In the genomic region with DNA sequence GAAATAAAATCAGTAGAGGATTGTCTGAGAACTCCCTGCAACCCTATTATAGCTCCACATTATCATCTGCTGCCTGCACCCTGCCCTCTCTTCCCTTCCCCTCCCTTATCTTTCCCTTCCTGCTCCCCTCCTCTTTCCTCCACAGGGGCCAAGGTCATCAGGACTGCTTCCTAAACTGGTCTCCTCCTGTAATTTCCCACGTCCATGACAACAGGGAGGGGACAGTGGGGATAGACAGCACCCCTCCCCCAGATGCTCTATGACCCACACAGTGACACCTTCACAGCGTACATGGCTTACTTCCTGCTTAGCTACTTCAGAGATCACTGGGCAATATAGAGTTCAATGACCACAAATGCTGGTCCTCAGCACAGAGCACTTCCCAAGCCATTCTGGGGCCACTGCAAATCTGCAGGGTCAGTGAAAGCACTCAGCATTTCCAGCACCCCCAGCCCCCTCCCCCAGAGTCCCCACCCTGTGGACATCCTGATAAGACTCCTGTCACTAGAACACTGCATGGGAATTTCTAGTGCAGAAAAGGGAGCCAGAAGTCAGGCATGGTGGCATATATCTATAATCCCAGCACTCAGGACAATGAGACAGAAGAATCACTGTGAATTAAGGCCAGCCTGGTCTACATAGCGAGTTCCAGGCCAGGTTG, we compare ENCODE assay signal across 19 mouse cellular contexts. TPM values are rescaled to one million over a fixed set of nuclear protein-coding genes. Genes with fewer than 3 reads are reported as not detected.
DNase-seq lines count a peak whose midpoint lies in the region; ATAC-seq lines count a peak whose summit lies in the region.
"Had no signal": no experiment of that assay in that cellular context is flagged by ENCODE, and none has a peak within 500 bp of the region (broad histone marks: within the 10 kb centered on the region; RNA-seq: fewer than 3 reads in every experiment).

No protein-coding gene starts in this region.

- no peak overlapping the region for H3K9ac ChIP-seq in kidney, embryonic 16.5 days (replicated peaks; ENCODE audit: low read length)
- H3K9ac ChIP-seq in stomach, embryonic 14.5 days (replicated peaks; ENCODE audit: low read depth, low read length): no peak overlapping the region
- H3K9ac ChIP-seq: forebrain, postnatal 0 days; neural tube, embryonic 15.5 days had no signal

- no peak overlapping the region for H3K4me2 ChIP-seq in kidney, embryonic 16.5 days (replicated peaks; ENCODE audit: low read depth, low read length)
- H3K4me2 ChIP-seq in stomach, embryonic 14.5 days (replicated peaks; ENCODE audit: low read depth, low read length): no peak overlapping the region
- H3K4me2 ChIP-seq: neural tube, embryonic 15.5 days had no signal

- DNase-seq in heart, embryonic 10.5 days (ENCODE audit: low spot score): no peak
- DNase-seq in heart, adult 8-10 months (ENCODE audit: low spot score): no peak
- no peak for DNase-seq in kidney, adult 9 months
- DNase-seq in limb, embryonic 10.5 days (ENCODE audit: low spot score): no peak
- DNase-seq in left cerebral cortex, adult 18-20 months (ENCODE audit: low spot score in 2 of 2): no peak
- no peak for DNase-seq in spleen, postnatal 10 days (ENCODE audit: low spot score in 2 of 2)
- DNase-seq: cerebellum, postnatal 14 days; forebrain, postnatal 0 days; gastrocnemius, adult 2 months; lung, postnatal 14 days had no signal

- peak; percentile 57 for ATAC-seq in kidney, embryonic 16.5 days (ENCODE audit: low FRiP score, low TSS enrichment)
- 0 out of 2 replicates have a peak, but pooled peaks have one; percentile 42 for ATAC-seq in stomach, embryonic 14.5 days (ENCODE audit: insufficient number of reproducible peaks, insufficient read depth, low FRiP score, low read depth)
- ATAC-seq: activated CD4-positive, CD25-positive, alpha-beta regulatory T cell, adult 4 months; forebrain, postnatal 0 days; inflammation-experienced regulatory T-cells, adult 6 months had no signal

- H3K27ac ChIP-seq in heart, embryonic 10.5 days: peak overlapping the region; percentile 30; the same call in 1 of the 2 replicates
- no peak overlapping the region for H3K27ac ChIP-seq in kidney, embryonic 16.5 days (ENCODE audit: low read length)
- 0 out of 2 replicates have a peak overlapping the region, but pooled peaks have one; percentile 19 for H3K27ac ChIP-seq in limb, embryonic 10.5 days
- H3K27ac ChIP-seq in stomach, embryonic 14.5 days (ENCODE audit: low read length): no peak overlapping the region
- H3K27ac ChIP-seq: gastrocnemius, adult 2 months; layer of hippocampus, adult 2 months; midbrain, embryonic 10.5 days; neural tube, embryonic 15.5 days had no signal

- H3K9me3 ChIP-seq in heart, embryonic 10.5 days: no peaks in the 10 kb centered on the region
- H3K9me3 ChIP-seq in kidney, embryonic 16.5 days (ENCODE audit: low read length): no peaks in the 10 kb centered on the region
- no peaks in the 10 kb centered on the region for H3K9me3 ChIP-seq in limb, embryonic 10.5 days (replicated peaks)
- H3K9me3 ChIP-seq in stomach, embryonic 14.5 days (ENCODE audit: control insufficient read depth, low read depth, low read length): no peaks in the 10 kb centered on the region
- H3K9me3 ChIP-seq: midbrain, embryonic 10.5 days; neural tube, embryonic 15.5 days had no signal

- peaks cover 11% of the 10 kb centered on the region for H3K4me1 ChIP-seq in heart, embryonic 10.5 days
- no peaks in the 10 kb centered on the region for H3K4me1 ChIP-seq in kidney, embryonic 16.5 days (ENCODE audit: insufficient read depth, low read length)
- peaks cover 5% of the 10 kb centered on the region for H3K4me1 ChIP-seq in limb, embryonic 10.5 days
- no peaks in the 10 kb centered on the region for H3K4me1 ChIP-seq in stomach, embryonic 14.5 days (ENCODE audit: control insufficient read depth, insufficient read depth, low read length)
- H3K4me1 ChIP-seq: midbrain, embryonic 10.5 days; neural tube, embryonic 15.5 days had no signal

- H3K4me3 ChIP-seq in heart, embryonic 10.5 days: no peak overlapping the region
- no peak overlapping the region for H3K4me3 ChIP-seq in kidney, embryonic 16.5 days (ENCODE audit: low read length)
- H3K4me3 ChIP-seq in limb, embryonic 10.5 days: no peak overlapping the region
- no peak overlapping the region for H3K4me3 ChIP-seq in stomach, embryonic 14.5 days (ENCODE audit: low read depth, low read length)
- H3K4me3 ChIP-seq: gastrocnemius, adult 2 months; layer of hippocampus, adult 2 months; midbrain, embryonic 10.5 days; neural tube, embryonic 15.5 days had no signal

- peaks cover 11% of the 10 kb centered on the region for H3K27me3 ChIP-seq in heart, embryonic 10.5 days (ENCODE audit: insufficient read depth, poor library complexity, severe bottlenecking)
- no peaks in the 10 kb centered on the region for H3K27me3 ChIP-seq in kidney, embryonic 16.5 days (ENCODE audit: insufficient read depth, low read length)
- H3K27me3 ChIP-seq in limb, embryonic 10.5 days (ENCODE audit: low read depth, poor library complexity, severe bottlenecking): peaks cover 8% of the 10 kb centered on the region; the same call in 1 of the 2 replicates
- no peaks in the 10 kb centered on the region for H3K27me3 ChIP-seq in stomach, embryonic 14.5 days (ENCODE audit: control insufficient read depth, insufficient read depth, low read length)
- H3K27me3 ChIP-seq: neural tube, embryonic 15.5 days had no signal

- 30% methylated on average over 3 of the region's 3 CpGs for WGBS in heart, embryonic 10.5 days
- WGBS in kidney, embryonic 16.5 days: 32% methylated on average over 3 of the region's 3 CpGs
- WGBS in limb, embryonic 10.5 days: 50% methylated on average over 3 of the region's 3 CpGs
- 41% methylated on average over 3 of the region's 3 CpGs for WGBS in stomach, embryonic 14.5 days

- no peaks in the 10 kb centered on the region for H3K36me3 ChIP-seq in heart, embryonic 10.5 days
- no peaks in the 10 kb centered on the region for H3K36me3 ChIP-seq in kidney, embryonic 16.5 days (ENCODE audit: insufficient read depth, low read length)
- no peaks in the 10 kb centered on the region for H3K36me3 ChIP-seq in limb, embryonic 10.5 days
- no peaks in the 10 kb centered on the region for H3K36me3 ChIP-seq in stomach, embryonic 14.5 days (ENCODE audit: control insufficient read depth, insufficient read depth, low read length)
- H3K36me3 ChIP-seq: midbrain, embryonic 10.5 days; neural tube, embryonic 15.5 days had no signal

RNA-seq across cellular contexts. Expression of gene Ttc4, which starts 10.0 kb away (rescaled TPM):
- 71.7 and 86.0 TPM in 2 replicates for polyA plus RNA-seq in heart, embryonic 10.5 days (2016; fragmentation: Nextera tagmentation; extraction: Ambion mirVana)
- 10 to 100 TPM; 17.1 to 20.9 (median 19.0) TPM for total RNA-seq in heart, adult 8-10 months (2022)
- polyA plus RNA-seq in kidney, embryonic 16.5 days (2015; fragmentation: Nextera tagmentation; extraction: Ambion mirVana): 126 and 139 TPM in 2 replicates
- polyA plus RNA-seq in limb, embryonic 10.5 days (2016; fragmentation: Nextera tagmentation; extraction: Ambion mirVana): 110 and 132 TPM in 2 replicates
- polyA plus RNA-seq in stomach, embryonic 14.5 days (2014; fragmentation: Nextera tagmentation; extraction: Ambion mirVana): 79.5 and 80.4 TPM in 2 replicates
- 10 to 100 TPM; 45.7 to 45.9 TPM for total RNA-seq in left cerebral cortex, adult 18-20 months (2021)

RNA-seq across cellular contexts. Expression of gene Pars2, which starts 37.9 kb away (rescaled TPM):
- 14.9 and 16.9 TPM in 2 replicates for polyA plus RNA-seq in heart, embryonic 10.5 days (2016; fragmentation: Nextera tagmentation; extraction: Ambion mirVana)
- 1 to 10 TPM; 3.9 to 5.7 (median 5.3) TPM for total RNA-seq in heart, adult 8-10 months (2022)
- polyA plus RNA-seq in kidney, embryonic 16.5 days (2015; fragmentation: Nextera tagmentation; extraction: Ambion mirVana): 16.0 and 17.9 TPM in 2 replicates
- polyA plus RNA-seq in limb, embryonic 10.5 days (2016; fragmentation: Nextera tagmentation; extraction: Ambion mirVana): 18.8 and 20.2 TPM in 2 replicates
- polyA plus RNA-seq in stomach, embryonic 14.5 days (2014; fragmentation: Nextera tagmentation; extraction: Ambion mirVana): 14.5 and 15.1 TPM in 2 replicates
- total RNA-seq in left cerebral cortex, adult 18-20 months (2021): 1 to 10 TPM; 6.2 to 6.7 TPM

RNA-seq across cellular contexts. Expression of gene Mroh7, which starts 42.0 kb away (rescaled TPM):
- 0.43 and 0.83 TPM in 2 replicates for polyA plus RNA-seq in heart, embryonic 10.5 days (2016; fragmentation: Nextera tagmentation; extraction: Ambion mirVana)
- total RNA-seq in heart, adult 8-10 months (2022): 1 to 10 TPM in 1 of 4 experiments, under 1 TPM in 3; 0.25 to 1.7 (median 0.40) TPM
- 0.74 and 1.8 TPM in 2 replicates for polyA plus RNA-seq in kidney, embryonic 16.5 days (2015; fragmentation: Nextera tagmentation; extraction: Ambion mirVana)
- polyA plus RNA-seq in limb, embryonic 10.5 days (2016; fragmentation: Nextera tagmentation; extraction: Ambion mirVana): 0.04 and 0.05 TPM in 2 replicates
- polyA plus RNA-seq in stomach, embryonic 14.5 days (2014; fragmentation: Nextera tagmentation; extraction: Ambion mirVana): 0.10 TPM in 1 of 2 replicates, not detected in the other
- 1 to 10 TPM; 4.2 to 5.4 TPM for total RNA-seq in left cerebral cortex, adult 18-20 months (2021)
- total RNA-seq: hematopoietic stem cell, adult 5-6 weeks had no signal
- polyA plus RNA-seq: activated CD4-positive, CD25-positive, alpha-beta regulatory T cell, adult 4 months; embryonic facial prominence, embryonic 11.5 days; inflammation-experienced regulatory T-cells, adult 6 months had no signal

RNA-seq across cellular contexts. Expression of gene Fam151a, which starts 44.9 kb away (rescaled TPM):
- 0.23 and 0.33 TPM in 2 replicates for polyA plus RNA-seq in heart, embryonic 10.5 days (2016; fragmentation: Nextera tagmentation; extraction: Ambion mirVana)
- total RNA-seq in heart, adult 8-10 months (2022): under 1 TPM; 0.14 to 0.47 (median 0.19) TPM
- 6.8 and 8.1 TPM in 2 replicates for polyA plus RNA-seq in kidney, embryonic 16.5 days (2015; fragmentation: Nextera tagmentation; extraction: Ambion mirVana)
- polyA plus RNA-seq in limb, embryonic 10.5 days (2016; fragmentation: Nextera tagmentation; extraction: Ambion mirVana): 0.09 and 0.13 TPM in 2 replicates
- polyA plus RNA-seq in stomach, embryonic 14.5 days (2014; fragmentation: Nextera tagmentation; extraction: Ambion mirVana): 4.3 and 4.9 TPM in 2 replicates
- not detected for total RNA-seq in left cerebral cortex, adult 18-20 months (2021)
- total RNA-seq: forebrain, postnatal 0 days; gastrocnemius, adult 2 months; hematopoietic stem cell, adult 5-6 weeks; layer of hippocampus, adult 2 months had no signal
- polyA plus RNA-seq: activated CD4-positive, CD25-positive, alpha-beta regulatory T cell, adult 4 months; forebrain, postnatal 0 days; inflammation-experienced regulatory T-cells, adult 6 months; midbrain, embryonic 10.5 days; neural tube, embryonic 15.5 days had no signal

Comparison
In these comparisons a context has a peak if more than half of its experiments do, and no peak if none do; other contexts are left out.
1. H3K27ac ChIP-seq: peak in heart, embryonic 10.5 days (single experiment) and limb, embryonic 10.5 days (single experiment); none in kidney, embryonic 16.5 days (single experiment) and stomach, embryonic 14.5 days (single experiment).